Mouse (Mus musculus) spleen, postnatal 4 days (tissue): ENCODE measurements around the gene Trak2.
A peak's percentile ranks its signal among the peaks of the same experiment; 100 is the strongest.

ENCODE experiments used
- DNase-seq, 2 experiments: peaks; one replicate each; pipeline ENCODE4 v3.0.0; 2022; ENCODE audit warnings: low spot score in 2 of 2

The Trak2 gene

GRCm38 (mm10) chr1:58973366-58974221 lies at the start of gene Trak2, which contains the start of gene Stradb:
Gene Trak2 (minus strand): TSS chr1:58973430.
Gene Stradb (plus strand): TSS chr1:58973522.
- peak; percentile 93 to 94 for DNase-seq

- DNase-seq, result no peak
Observed at GRCm38 (mm10) chr1:59021556-59021955, 48.3 kb upstream of the Trak2 start.

GRCm38 (mm10) chr1:59009250-59009649 lies 36.0 kb upstream of the Trak2 start:
- DNase-seq, result no peak

- DNase-seq, result no peak
Observed at GRCm38 (mm10) chr1:58995313-58995712, 22.1 kb upstream of the Trak2 start.

- DNase-seq, result no peak
Observed at GRCm38 (mm10) chr1:58993723-58994122, 20.5 kb upstream of the Trak2 start.

- DNase-seq, result no peak
Observed at GRCm38 (mm10) chr1:58993144-58993543, 19.9 kb upstream of the Trak2 start.

GRCm38 (mm10) chr1:58984586-58984985 lies 11.4 kb upstream of the Trak2 start:
- no peak for DNase-seq

- no peak for DNase-seq
Observed at GRCm38 (mm10) chr1:58982276-58982675, 9.0 kb upstream of the Trak2 start.

GRCm38 (mm10) chr1:58972851-58973365 lies 322 bp downstream of the Trak2 start:
- DNase-seq, result no peak

GRCm38 (mm10) chr1:58971097-58971496 lies 2.1 kb downstream of the Trak2 start:
- peak in 1 of 2 experiments; percentile 36 for DNase-seq

- no peak for DNase-seq
Observed at GRCm38 (mm10) chr1:58970054-58970453, 3.2 kb downstream of the Trak2 start.

- no peak for DNase-seq
Observed at GRCm38 (mm10) chr1:58967534-58967933, 5.7 kb downstream of the Trak2 start.

- DNase-seq, result no peak
Observed at GRCm38 (mm10) chr1:58962865-58963264, 10.4 kb downstream of the Trak2 start.

GRCm38 (mm10) chr1:58962418-58962817 lies 10.8 kb downstream of the Trak2 start:
- peak in 1 of 2 experiments; percentile 60 for DNase-seq

GRCm38 (mm10) chr1:58961152-58961893 lies 11.9 kb downstream of the Trak2 start:
- peak in 1 of 2 experiments; percentile 60 for DNase-seq

GRCm38 (mm10) chr1:58959682-58960081 lies 13.5 kb downstream of the Trak2 start:
- no peak for DNase-seq

- peak in 1 of 2 experiments; percentile 47 for DNase-seq
Observed at GRCm38 (mm10) chr1:58958789-58959526, 14.3 kb downstream of the Trak2 start.

- peak in 1 of 2 experiments; percentile 59 for DNase-seq
Observed at GRCm38 (mm10) chr1:58957931-58958330, 15.3 kb downstream of the Trak2 start.

GRCm38 (mm10) chr1:58956229-58956628 lies 17.0 kb downstream of the Trak2 start:
- peak; percentile 60 to 77 for DNase-seq

- DNase-seq, result peak; percentile 31 to 63
Observed at GRCm38 (mm10) chr1:58955716-58956115, 17.5 kb downstream of the Trak2 start.

GRCm38 (mm10) chr1:58954578-58955410 lies 18.4 kb downstream of the Trak2 start:
- DNase-seq, result peak; percentile 28 to 64
